Mouse (Mus musculus) ovary, postnatal 14 days (tissue): Measurements from ENCODE around the gene Adipor1.
"Not testable (repeated sequence)": the region's sequence is repeated elsewhere in the genome, so short reads cannot be mapped to it uniquely, and the experiment has no call there.

Experiments used
- DNase-seq: peaks from one replicate; pipeline ENCODE4 v3.0.0; 2022; ENCODE audit warnings: low spot score

Adipor1 gene

DNA sequence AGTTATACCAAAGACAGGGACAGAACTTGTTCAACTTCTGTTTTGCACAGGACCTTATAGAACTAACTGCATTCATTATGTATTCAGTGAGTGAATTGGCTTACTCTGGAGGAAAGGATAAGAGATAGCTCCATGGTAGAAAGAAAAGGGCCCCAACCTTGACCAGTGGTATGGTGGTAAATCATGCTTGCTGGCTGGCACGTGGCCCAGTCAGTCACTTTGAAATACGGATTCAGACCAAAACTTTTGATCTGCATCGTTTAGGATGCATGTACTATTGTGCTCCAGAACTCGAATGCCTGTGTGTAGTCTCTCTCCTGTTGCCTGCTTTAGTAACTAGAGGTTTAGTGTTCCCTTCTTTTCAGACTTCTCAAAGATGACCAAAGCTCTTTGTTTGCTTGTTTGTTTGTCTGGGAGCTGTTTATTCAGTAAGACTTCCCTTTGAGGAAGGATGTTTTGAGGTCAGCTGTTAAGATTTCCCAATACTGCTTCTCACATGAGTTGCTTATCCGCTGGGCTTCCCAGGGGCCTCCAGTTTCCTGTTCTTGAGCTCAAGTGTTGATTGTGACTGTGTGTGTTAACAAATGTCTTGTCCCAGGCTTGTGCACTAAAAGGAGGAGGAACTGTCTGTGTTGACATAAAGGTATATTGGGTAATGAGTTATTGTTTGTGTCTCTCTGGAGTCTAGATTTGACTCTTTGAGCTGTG is 4.7 kb downstream of the Adipor1 start:
- DNase-seq, result no peak

DNA sequence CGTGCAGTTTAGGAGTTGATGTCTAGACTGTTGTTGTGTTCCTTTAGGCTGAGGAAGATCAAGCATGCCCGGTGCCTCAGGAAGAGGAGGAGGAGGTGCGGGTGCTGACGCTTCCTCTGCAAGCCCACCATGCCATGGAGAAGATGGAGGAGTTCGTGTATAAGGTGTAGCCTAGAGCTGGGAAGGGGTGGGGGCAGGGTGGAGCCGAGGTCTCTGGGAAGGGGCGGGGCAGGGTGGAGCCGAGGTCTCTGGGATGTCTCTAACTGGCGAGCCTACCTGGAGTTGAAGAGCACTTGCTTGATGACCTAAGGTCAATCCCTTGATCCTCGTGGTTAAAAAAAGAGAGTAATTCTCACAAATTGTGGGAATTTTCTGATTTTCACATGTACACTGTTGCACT is 8.7 kb downstream of the Adipor1 start:
- no peak for DNase-seq

DNA sequence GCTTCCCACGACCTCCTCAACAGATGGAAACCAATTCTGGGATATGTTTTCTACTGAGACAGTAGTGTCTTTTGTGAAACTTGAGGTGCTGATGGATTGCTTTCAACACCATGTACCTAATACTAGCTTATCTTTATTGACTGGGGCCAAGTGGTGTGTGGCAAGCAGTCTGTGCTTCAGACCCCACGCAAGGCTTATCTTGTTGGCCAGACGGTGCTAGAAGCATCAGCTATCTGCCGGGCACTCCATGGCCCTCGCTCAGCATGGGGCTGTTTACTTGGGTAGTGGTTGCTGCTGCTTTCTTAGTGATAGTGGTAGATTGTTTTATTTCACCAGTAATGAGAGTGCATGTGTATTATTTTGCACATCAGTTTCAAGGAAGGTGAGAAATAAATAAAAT is 11.1 kb downstream of the Adipor1 start:
- no peak for DNase-seq

DNA sequence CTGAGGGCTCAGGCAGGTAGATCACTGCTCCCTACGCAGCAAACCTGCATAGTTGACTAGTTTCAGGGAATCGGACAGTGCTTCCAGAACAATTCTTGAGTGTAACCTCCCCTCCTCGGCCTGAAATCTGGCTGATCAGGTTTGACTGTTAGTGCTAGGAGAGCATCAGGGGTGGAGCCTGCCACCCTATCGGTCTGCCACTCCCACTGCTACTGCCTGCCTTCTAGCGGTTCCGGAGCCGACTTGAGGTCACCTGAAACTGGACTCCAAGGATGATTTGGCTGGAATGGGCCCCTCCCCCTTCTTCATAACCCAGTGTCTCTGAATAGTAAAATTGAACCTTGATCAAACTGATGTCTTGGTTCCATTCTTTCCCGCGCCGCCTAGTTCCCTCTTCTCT is 17.8 kb downstream of the Adipor1 start:
- no peak for DNase-seq

DNA sequence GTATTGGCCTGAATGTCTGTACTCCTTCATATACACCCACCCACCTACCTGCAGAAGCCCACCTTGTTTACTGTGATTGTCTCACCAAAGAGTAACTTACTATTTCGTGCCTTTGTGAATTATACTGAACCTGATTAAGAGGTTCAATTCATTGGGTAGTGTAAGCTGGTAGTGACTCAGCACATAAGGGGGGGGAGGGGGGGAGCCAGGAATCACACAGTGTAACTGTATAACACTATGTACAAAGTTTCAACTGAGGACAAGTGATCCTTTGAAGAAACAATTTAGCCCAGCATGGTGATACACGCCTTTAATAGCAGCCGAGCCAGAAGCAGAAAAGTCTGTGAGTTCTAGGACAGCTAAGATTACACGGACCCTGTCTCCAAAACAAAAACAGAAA is 18.3 kb downstream of the Adipor1 start:
- DNase-seq, result no peak

DNA sequence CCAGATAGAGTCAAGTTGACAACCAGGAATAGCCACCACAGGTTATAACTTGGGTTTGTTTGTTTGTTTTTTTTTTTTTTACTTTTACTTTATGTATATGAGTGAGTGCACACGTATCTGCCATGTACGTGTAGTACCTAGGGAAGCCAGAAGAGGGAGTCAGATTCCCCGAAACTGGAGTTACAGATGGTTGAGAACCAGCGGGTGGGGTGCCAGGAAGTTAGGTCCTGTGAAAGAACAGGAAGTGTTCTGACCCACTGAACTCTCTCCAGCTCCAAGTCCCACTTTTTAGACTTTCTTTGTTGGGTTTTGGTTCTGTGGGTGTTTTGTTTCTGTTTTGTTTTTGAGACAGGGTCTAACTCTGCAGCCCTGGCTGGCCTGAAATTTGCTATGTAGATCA is 20.2 kb downstream of the Adipor1 start:
- no peak for DNase-seq

DNA sequence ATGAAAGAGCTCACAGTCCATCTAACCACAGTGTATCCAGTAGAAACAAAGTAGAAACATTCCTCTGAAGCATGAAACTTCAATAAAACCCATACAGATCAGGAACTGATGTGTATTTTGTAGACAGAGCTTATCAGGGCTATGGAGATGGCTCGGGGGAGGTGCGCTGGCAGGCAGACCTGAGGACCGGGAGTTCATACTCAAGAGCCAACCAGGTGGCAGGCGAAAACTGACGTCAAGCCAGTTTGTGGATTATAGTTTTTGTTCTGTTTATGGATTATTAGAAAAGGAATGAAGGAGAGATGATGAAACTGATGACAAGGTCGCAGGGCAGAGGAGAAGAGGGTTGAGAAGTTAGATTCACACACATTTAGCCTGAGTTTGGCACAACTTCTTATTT is 25.3 kb downstream of the Adipor1 start:
- DNase-seq, result no peak

DNA sequence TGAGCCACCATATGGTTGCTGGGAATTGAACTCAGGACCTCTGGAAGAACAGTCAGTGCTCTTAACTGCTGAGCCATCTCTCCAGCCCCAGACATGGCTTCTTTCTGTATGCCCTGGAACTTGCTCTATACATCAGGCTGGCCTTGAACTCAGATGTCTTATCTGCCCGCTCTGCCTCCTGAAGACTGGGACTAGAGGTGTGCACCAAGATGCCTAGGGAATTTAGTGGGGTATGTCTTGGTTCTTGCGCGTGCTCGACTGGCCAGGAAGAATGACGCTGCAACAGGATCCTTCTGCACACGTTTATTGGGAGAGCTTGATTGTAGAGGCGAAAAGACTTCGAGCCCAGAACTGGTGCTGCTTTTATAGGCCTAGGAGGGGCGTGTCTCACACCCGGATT is 26.6 kb downstream of the Adipor1 start:
- DNase-seq, result not testable (repeated sequence)

DNA sequence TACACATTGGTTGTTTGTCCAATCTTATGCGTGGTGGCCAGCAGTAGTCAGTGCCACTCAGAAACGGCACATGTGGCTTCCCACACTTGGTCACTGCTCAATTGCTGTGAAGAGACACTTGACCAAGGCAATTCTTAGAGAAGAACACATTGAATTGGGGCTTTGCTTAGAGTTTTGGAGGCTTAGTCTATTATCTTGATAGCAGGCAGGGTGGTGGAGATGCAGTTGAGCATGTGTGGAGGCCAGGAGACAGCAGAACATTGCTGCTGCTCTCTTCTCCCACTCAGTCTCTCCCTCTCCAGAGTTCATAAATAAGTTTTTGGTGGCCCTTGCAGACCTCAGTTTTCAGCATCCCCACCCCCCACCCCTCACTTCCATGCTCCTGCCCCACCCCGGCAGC is 27.2 kb downstream of the Adipor1 start:
- DNase-seq, result no peak

DNA sequence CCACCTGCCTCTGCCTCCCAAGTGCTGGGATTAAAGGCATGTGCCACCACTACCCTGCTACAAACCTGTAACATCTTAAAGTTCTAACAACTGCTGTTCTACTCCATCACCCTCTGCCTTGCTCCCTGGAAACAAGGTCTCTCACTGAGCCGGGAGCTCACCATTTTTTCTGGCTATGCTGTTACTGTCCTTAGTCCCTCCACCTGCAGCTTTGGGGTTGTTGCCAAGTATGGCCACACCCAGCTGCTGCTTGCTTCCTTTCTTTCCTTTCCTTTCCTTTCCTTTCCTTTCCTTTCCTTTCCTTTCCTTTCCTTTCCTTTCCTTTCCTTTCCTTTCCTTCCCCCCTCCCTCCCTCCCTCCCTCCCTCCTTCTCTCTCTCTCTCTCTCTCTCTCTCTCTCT is 28.1 kb downstream of the Adipor1 start:
- not testable (repeated sequence) for DNase-seq

DNA sequence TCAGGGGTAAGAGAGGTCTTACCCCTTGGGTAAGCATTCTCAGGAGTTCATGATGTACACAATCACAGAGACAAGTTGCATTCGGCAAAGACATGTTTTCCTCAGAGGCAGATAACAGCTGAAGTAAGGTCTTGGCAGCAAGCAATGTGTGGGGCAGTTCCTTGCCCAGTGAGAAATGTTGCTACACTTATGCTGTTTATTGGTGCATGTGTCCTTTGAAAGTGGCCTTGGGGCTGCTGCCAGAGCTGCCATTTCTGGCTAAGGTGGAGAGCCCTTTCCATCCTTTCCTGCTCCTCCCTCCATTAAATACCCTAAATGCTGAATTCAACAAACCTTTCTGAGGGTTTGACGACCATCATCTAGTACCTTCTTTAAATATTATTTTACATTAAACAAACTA is 30.2 kb downstream of the Adipor1 start:
- no peak for DNase-seq

DNA sequence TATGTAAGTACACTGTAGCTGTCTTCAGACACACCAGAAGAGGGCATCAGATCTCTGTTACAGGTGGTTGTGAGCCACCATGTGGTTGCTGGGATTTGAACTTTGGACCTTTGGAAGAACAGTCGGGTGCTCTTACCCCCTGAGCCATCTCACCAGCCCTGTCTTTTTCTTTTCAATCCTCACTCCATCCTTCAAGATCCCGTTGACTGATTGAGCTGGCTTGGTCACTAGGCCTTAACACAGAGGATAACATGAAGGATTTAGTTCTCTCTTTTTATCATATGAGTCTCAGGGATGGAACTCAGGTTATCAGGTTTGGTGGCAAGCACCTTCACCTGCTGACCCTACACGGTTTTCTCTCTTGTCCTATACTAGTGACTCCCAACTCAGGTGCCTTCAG is 33.4 kb downstream of the Adipor1 start:
- DNase-seq, result not testable (repeated sequence)

DNA sequence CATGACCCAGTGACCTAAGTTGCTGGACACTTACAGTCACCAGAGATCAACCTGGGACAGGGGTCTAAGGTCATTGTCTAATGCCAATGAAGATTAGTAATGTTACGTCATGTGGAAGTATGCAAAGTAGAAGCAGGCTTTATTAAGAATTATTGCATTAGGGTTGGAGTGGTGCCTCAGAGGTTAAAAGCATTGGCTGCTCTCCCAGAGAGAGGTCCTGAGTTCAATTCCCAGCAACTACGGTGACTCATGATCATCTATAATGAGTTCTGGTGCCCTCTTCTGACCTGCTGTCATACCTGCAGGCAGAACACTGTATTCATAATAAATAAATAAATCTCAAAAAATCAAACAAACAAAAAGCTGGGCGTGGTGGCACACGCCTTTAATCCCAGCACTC is 35.0 kb downstream of the Adipor1 start:
- no peak for DNase-seq

DNA sequence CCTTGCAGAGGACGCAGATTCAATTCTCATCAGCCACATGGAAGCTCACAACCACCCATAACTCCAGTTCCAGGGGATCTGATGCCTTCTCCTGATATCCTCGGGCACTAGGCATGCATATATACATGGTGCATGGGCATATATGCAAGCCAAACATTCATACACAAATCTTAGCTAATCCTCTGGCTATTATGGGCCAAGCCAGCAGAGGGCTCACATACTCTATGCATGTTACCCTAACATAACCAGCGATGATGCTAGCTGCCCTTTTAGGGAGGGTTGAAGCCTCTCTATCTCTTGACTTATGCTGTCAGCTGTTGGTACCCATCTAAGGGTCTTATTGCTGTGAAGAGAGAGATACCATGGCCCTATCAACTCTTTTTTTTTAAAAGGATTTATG is 35.8 kb downstream of the Adipor1 start:
- DNase-seq, result no peak

DNA sequence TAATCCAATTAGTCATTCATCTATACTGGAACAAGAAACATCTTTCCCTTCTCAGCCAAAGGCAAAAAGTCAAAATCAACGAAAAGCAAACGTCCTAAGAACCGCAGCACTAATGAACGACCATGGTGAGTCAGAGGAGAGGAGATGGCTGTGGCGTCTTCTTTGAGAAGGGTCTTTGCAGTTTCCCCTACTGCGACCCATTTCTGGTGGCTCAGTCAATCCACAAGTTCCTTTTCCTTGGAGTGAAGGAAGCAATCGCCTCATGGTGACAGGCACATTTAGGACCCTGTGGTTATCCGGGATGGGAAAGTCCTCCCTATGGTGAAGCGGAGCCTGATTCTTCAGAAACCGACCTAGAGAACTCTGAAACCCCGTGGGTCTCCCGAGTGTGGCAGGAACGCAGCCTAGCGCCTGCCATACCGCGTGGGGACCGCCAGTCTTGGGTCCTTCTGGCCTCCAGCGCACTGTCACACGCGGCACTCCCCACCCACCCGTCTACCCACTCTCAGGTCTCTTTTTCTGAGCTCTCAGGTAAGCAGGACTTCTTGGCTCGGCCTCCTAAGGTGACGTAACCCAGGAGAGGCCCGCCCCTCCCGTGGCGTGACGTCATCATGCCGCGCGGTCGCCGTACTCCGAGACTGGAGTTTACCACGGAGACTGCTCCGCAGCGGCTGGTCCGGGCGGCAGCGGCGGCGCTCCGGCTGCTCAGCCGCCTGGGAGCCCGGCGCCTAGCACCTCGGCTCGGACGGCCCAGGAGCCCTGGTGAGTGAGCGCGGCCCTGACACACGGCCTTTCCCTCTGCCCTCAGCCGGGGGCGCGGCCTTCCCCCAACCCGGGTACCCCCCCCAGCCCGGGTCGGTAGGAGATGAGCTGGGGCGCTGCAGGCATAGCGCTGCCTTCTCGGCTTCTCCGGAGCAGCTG is 40.0 kb downstream of the Adipor1 start, which contains the start of gene Klhl12:
Gene Klhl12 (plus strand): TSS at position 628 of the 921 bp plus-strand sequence.
- DNase-seq, result peak; percentile 95

DNA sequence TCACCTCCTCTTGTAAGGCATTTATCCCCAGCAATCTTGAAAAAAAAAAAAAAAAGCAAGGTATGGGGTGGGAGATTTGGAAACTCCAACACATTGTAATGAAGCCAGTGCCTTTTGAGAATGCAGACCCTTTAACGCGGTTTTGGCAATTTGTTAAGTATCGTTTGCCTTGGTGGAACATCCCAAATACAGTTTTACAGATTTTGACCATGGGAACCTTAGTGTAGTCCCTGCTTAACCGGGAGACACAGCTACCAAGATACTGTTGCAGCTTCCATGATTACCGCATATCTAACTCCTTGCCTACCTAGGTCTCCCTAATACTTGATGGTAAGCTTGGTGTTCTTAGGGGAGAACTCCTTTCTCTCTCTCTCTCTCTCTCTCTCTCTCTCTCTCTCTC is 40.9 kb downstream of the Adipor1 start:
- no peak for DNase-seq

DNA sequence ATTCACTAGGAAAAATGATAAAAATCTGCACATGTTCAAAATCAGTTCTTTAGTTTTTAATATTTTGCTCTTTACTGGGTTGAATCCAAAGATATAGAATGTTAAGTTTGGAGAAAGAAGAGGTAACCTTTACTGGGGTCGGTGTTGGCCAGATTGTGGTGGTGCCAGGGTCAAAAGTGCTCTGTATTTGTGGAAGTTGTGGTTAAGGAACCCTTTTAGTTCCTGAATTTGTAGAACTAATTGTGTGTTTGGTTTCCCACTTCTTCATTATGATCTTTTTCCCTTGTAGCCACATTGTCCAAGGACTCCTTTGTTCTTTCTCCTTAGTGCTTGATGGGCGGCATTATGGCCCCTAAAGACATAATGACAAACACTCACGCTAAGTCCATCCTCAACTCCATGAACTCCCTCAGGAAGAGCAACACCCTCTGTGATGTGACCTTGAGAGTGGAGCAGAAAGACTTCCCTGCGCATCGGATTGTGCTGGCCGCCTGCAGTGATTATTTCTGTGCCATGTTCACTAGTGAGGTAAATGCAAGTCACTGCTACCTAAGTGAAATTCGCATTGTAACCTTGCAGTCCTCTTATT is 43.1 kb downstream of the Adipor1 start:
- DNase-seq, result no peak

DNA sequence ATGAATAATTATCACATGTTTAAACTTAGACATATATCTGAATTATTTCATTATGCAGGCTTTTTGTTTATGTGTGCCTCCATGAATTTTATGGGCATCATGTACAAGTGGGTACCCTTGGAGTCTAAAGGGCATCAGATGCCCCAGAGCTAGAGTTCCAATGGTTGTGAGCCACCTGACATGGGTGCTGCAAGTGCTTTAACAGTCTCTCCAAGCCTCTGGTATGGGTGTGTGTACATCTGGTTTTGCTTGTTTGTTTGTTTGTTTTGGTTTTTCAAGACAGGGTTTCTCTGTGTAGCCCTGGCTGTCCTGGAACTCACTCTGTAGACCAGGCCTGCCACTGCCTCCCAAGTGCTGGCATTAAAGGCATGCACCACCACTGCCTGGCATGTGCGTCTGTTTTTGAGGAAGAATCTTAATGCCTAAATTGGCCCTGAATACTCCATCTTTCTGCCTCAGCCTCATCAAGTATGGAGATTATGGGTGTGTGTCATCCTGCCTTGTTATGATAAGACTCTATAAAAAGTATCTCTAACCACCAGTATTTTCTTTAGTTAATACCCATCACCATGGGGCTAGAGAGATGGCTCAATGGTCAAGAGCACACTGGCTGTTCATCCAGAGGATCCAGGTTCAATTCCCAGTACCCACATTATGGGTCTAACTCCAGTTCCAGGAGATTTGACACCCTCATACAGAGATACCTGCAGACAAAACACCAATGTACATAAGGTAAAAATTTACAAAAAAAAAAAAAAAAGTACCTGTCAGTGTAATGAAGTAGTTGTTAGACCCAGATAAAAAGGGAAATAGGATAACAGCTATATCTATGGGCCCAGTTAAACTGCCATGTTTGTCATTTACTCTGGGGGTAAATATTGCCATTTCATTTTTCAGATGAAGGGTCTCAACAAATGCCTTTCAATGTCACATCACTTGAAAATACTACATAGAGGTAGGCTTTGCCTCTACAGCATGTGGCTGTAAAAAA is 45.4 kb downstream of the Adipor1 start:
- no peak for DNase-seq
